Mouse (Mus musculus) G1E-ER4 (cell line): ENCODE data around the gene Raver2. TPM values are rescaled to one million over a fixed set of nuclear protein-coding genes. Genes with fewer than 3 reads are reported as not detected.

Experiments
- GATA1 ChIP-seq: IDR thresholded peaks from one replicate; pipeline ENCODE4 v1.8.0; 2012; ENCODE audit warnings: low read length, inconsistent platforms
- polyA plus RNA-seq: library from polyadenylated mRNA; stranded (reverse); fragments of >175 nt; gene quantifications from 2 replicates; pipeline ENCODE4 v1.2.3, GENCODE M21; 2012

Raver2 gene
- polyA plus RNA-seq, 1 experiment, result not detected

- no peak for TF ChIP-seq GATA1
These were observed 13.5 kb downstream of the Raver2 start for GRCm38 (mm10) chr4:101082176-101082888.

GRCm38 (mm10) chr4:101084863-101085262 is 16.1 kb downstream of the Raver2 start:
- TF ChIP-seq GATA1, result no peak

GRCm38 (mm10) chr4:101086040-101086439 is 17.3 kb downstream of the Raver2 start:
- no peak for TF ChIP-seq GATA1

- TF ChIP-seq GATA1, result no peak
These were observed 18.9 kb downstream of the Raver2 start for GRCm38 (mm10) chr4:101087721-101088120.

GRCm38 (mm10) chr4:101093292-101093691 is 24.5 kb downstream of the Raver2 start:
- TF ChIP-seq GATA1, result no peak

- TF ChIP-seq GATA1, result no peak
These were observed 38.3 kb downstream of the Raver2 start for GRCm38 (mm10) chr4:101107122-101107521.

GRCm38 (mm10) chr4:101121002-101121401 is 52.2 kb downstream of the Raver2 start:
- no peak for TF ChIP-seq GATA1

- no peak for TF ChIP-seq GATA1
These were observed 66.2 kb downstream of the Raver2 start for GRCm38 (mm10) chr4:101135013-101135412.

GRCm38 (mm10) chr4:101135909-101136308 is 67.1 kb downstream of the Raver2 start:
- TF ChIP-seq GATA1, result no peak

- no peak for TF ChIP-seq GATA1
These were observed 69.2 kb downstream of the Raver2 start for GRCm38 (mm10) chr4:101137975-101138374.

GRCm38 (mm10) chr4:101141768-101142167 is 73.0 kb downstream of the Raver2 start:
- no peak for TF ChIP-seq GATA1

- TF ChIP-seq GATA1, result no peak
These were observed 75.1 kb downstream of the Raver2 start for GRCm38 (mm10) chr4:101143901-101144300.

- TF ChIP-seq GATA1, result no peak
These were observed 75.6 kb downstream of the Raver2 start for GRCm38 (mm10) chr4:101144361-101144760.

GRCm38 (mm10) chr4:101144790-101145189 is 76.0 kb downstream of the Raver2 start:
- TF ChIP-seq GATA1, result no peak

- TF ChIP-seq GATA1, result no peak
These were observed 77.4 kb downstream of the Raver2 start for GRCm38 (mm10) chr4:101146047-101146745.

GRCm38 (mm10) chr4:101146891-101147655 is 78.3 kb downstream of the Raver2 start:
- no peak for TF ChIP-seq GATA1
